Mouse (Mus musculus) megakaryocyte progenitor cell, adult 5-6 weeks (primary cell): ENCODE results near the gene Cstf1. TPM values are rescaled to one million over a fixed set of nuclear protein-coding genes. Genes with fewer than 3 reads are reported as not detected.

Experiments used
- ATAC-seq: replicated peaks from 2 replicates; pipeline ENCODE4 v1.8.0; 2016; ENCODE audit warnings: mild to moderate bottlenecking, moderate TSS enrichment, inconsistent platforms; ENCODE audit not compliant: poor library complexity
- total RNA-seq, 2 experiments: library from RNA; stranded (forward) in 1 of 2; stranded (reverse) in 1 of 2; fragments of 157-497, 149-512 nt in 1 of 2; fragments of 200-1000 nt in 1 of 2; gene quantifications; 2 replicates each; pipeline versions ENCODE4 v1.2.3 to v1.2.4; 2015 to 2017

Cstf1 gene
- total RNA-seq, 2 experiments from 2014 or later: 35.7 to 41.0 TPM

DNA sequence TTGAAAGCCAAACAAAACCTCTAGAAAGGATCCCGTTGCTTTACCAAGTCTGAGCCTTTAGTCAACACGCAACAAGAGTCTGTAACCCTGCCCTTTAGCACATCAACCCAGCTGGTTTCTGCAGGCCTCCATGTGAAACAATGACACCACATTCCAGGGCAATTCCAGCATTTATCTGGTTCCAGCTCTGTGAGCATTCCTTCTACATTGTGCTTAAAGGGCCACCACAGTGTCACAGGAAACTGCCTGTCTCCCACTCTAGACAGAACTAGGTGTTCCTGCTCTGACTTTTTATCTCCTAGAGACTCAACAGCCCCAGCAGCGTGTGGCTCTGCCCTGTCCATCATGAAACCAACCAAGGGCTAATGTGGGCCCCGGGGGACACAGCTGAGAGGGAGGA, 42.8 kb downstream of the Cstf1 start:
- 0 out of 2 replicates have a peak, but pooled peaks have one; percentile 16 for ATAC-seq

DNA sequence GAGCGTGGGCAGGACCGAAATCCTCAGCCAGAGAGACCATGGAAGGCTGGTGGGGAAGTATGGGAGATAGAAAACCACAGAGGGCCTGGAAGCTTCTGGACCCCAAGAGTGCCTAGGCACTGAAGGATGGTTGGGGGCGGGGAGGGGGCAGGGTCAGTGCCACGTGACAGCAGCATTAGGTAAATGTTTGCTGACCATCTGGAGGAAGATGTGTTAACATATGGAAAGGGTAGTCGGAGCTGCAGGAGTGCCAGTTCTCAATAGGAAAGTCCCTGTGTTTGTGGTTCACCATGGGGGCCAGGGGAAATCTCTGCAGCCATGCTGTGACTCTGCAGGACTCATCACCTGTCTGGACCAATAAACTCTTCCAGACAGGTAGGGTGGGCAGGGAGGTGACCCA, 43.4 kb downstream of the Cstf1 start:
- ATAC-seq: no peak

DNA sequence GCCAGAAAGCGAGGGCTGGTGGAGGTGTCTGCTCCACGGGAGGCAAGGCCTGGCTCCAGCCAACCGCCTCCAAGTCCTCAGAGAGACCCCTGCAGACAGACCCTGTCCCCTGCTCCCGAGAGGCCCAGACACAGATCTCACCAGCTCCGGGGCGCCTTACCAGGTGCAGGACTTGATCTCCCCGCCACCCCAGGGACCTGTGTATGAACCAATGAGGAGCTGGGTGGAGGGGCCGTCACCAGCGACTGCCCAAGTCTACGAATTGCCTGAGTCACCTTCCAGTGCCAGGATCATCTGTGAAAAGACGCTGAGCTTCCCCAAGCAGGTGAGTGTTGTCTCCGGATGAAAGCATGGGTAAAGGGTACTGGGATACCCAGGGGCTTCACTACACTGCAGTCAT, 45.7 kb downstream of the Cstf1 start:
- ATAC-seq: no peak

DNA sequence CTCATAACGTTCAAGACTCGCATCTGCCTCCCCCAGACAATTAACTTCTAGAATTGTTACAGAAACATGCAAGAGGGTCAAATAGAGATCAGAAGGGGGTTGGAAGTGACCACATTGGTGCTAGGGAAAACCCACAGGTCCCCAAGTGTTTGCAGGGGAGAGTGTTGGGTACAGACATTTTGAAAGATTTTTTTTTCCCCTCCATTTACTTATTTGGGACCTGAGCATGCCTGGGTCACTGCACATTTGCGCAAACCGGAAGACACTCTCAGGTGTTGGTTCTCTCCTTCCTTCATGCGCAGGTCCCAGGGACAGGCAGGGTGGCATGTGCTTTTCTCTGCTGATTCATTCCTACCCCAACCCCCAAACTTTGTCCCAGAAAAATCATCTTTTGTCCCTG, 46.4 kb downstream of the Cstf1 start:
- no peak for ATAC-seq

DNA sequence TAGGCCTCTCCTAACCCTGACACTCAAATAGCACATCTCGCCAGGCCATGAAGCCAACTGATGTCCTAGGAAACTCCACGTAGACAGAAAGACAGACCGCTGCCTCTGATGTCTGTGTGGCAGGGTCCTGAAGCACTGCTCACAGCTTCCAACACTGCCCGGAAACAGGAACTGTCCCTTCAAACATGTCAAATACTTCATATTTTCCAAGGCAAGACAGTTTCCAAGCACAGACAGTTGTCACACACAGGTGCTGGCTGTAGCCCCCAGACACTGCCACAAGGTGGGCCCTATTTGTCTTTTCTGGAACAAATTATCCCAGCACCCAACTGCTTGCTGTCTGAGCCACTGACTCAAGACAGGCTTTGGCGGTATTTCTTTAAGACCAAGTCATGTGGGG, 47.7 kb downstream of the Cstf1 start:
- ATAC-seq: no peak; the same call in 1 of the 2 replicates

DNA sequence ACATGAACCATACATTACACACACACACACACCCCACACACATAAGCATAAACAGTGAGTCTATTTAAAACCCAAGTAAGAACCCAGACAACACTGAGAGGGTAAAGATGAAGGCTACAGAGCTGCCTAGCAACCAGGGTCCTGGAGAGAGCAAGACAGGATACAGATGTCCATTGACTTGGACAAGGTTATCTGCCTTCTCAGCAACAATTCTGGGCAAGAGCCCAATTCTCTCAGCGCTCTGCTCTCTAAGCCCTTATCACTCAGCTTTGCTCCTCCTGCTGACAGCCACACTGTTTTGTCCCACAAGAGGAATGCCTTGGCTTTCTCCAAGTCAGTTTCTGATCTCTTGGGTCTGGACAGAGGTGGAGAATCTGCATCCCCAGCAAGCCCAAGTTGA, 60.1 kb downstream of the Cstf1 start:
- ATAC-seq: peak; percentile 85

Other genes with a start within 250 kb of the Cstf1 start
- not detected in 2 replicates for gene Mc3r, start 122.2 kb upstream of the Cstf1 start, total RNA-seq (2015)
- not detected in 2 replicates for gene Mc3r, start 122.2 kb upstream of the Cstf1 start, total RNA-seq (2017)
- 3.5 and 4.1 TPM in 2 replicates for gene Fam210b, start 25.1 kb upstream of the Cstf1 start, total RNA-seq (2015)
- gene Fam210b, start 25.1 kb upstream of the Cstf1 start, total RNA-seq (2017): 2.2 and 2.4 TPM in 2 replicates
- 48.7 and 50.9 TPM in 2 replicates for gene Aurka, start 146 bp upstream of the Cstf1 start, total RNA-seq (2015)
- 86.9 and 90.2 TPM in 2 replicates for gene Aurka, start 146 bp upstream of the Cstf1 start, total RNA-seq (2017)
- gene Cass4, start 23.1 kb downstream of the Cstf1 start, total RNA-seq (2015): 1.4 and 2.1 TPM in 2 replicates
- gene Cass4, start 23.1 kb downstream of the Cstf1 start, total RNA-seq (2017): 1.00 and 2.1 TPM in 2 replicates
- 27.6 and 29.6 TPM in 2 replicates for gene Rtf2, start 69.9 kb downstream of the Cstf1 start, total RNA-seq (2015)
- 146 and 199 TPM in 2 replicates for gene Rtf2, start 69.9 kb downstream of the Cstf1 start, total RNA-seq (2017)
- not detected in 2 replicates for gene Gcnt7, start 87.9 kb downstream of the Cstf1 start, total RNA-seq (2015)
- gene Gcnt7, start 87.9 kb downstream of the Cstf1 start, total RNA-seq (2017): 0.07 TPM in 1 of 2 replicates, not detected in the other
- 0.22 and 0.37 TPM in 2 replicates for gene Fam209, start 101.8 kb downstream of the Cstf1 start, total RNA-seq (2015)
- 1.1 and 2.0 TPM in 2 replicates for gene Fam209, start 101.8 kb downstream of the Cstf1 start, total RNA-seq (2017)
- not detected in 2 replicates for gene Tfap2c, start 178.9 kb downstream of the Cstf1 start, total RNA-seq (2015)
- not detected in 2 replicates for gene Tfap2c, start 178.9 kb downstream of the Cstf1 start, total RNA-seq (2017)